Mouse (Mus musculus): ENCODE measurements around the gene Poldip2.

DNA sequence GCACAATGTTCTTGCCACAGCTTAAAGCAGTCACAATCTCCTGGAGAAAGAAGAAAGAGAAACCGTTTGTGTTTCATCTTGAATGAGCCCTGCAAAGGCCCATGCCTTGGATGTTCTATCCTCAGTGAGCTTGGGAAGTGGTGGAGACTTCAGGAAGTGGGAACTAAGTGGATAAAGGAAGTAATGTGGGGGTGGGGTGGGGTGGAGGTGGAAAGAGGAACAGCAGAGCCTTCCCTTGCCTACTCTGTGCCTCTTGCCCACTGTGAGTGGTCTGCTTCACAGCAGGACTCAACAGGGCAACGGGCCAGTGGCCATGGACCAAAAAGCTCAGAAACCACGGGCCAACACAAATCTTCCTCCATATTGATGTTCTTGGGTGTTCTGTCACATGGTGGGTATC is 36.7 kb upstream of the Poldip2 start:
- TF ChIP-seq GATA1 (IDR thresholded peaks at IDR 0.05; ENCODE audit: borderline replicate concordance, low read length) (no peak), FLI1 (IDR thresholded peaks at IDR 0.05; ENCODE audit: low read length) (no peak)

Measured in megakaryocyte, embryonic 14.5 days (primary cell).